Mouse (Mus musculus): ENCODE measurements around the gene Cacfd1.

- TF ChIP-seq CTCF (conservative IDR thresholded peaks at IDR 0.05; ENCODE audit: low read length) (peak; percentile 84), POU5F1 (IDR thresholded peaks at IDR 0.05; ENCODE audit: borderline replicate concordance, low read length) (no peak)
Measured at GRCm38 (mm10) chr2:26967262-26967661, 42.5 kb upstream of the Cacfd1 start.

All from E14TG2a.4 (cell line).